Mouse (Mus musculus) Muller cell, postnatal 12 days (primary cell): Measurements from ENCODE around the gene Plxnd1.
A peak's percentile ranks its signal among the peaks of the same experiment; 100 is the strongest.

Source experiments
- DNase-seq: peaks from one replicate; pipeline ENCODE4 v3.0.0-alpha.2; 2015; ENCODE audit errors: inconsistent ontology term

Gene Plxnd1

DNA sequence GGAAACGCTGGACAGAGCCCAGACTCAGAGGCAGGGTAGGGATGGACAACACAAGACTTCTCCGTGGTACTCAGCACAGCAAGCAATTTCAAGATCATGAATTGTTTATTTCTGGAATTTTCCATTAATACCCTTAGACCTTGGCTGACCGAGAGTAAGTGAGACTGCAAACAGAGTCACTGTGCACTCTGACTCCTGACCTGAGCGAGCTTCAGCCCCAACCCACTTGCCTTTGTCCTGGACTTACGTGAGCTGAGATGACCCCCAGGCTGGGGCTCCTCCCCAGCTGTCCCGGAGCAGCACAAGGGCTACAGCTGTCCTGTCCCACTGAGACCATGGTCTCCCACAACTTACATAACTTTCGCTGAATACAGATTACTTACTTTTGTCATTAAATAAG, 11.9 kb downstream of the Plxnd1 start:
- no peak for DNase-seq

DNA sequence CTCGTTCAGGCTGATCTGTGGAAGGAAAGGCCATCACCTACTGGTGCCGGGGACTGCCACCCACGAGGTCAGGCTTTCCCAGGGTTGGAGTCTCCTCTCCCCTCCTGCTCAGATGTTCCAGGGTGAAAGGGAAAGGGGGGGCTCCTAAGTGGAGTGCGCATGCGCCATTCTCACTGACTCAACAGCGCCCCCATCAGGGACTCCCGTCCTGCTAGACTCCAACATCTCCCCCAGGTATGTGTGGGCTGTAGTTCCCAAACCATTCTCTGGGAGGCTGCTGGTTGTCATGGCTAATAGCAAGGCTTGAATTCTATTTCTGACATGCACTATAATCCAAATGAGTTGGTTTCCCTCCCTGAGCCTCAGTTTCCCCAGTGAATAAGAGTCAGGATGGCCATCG, 16.2 kb downstream of the Plxnd1 start:
- no peak for DNase-seq

GRCm38 (mm10) chr6:115977810-115978209, 17.0 kb downstream of the Plxnd1 start:
- no peak for DNase-seq

- DNase-seq: peak; percentile 40
Measured at GRCm38 (mm10) chr6:115975606-115976005, 19.2 kb downstream of the Plxnd1 start.

- peak; percentile 89 for DNase-seq
Measured at GRCm38 (mm10) chr6:115973881-115974662, 20.7 kb downstream of the Plxnd1 start.

DNA sequence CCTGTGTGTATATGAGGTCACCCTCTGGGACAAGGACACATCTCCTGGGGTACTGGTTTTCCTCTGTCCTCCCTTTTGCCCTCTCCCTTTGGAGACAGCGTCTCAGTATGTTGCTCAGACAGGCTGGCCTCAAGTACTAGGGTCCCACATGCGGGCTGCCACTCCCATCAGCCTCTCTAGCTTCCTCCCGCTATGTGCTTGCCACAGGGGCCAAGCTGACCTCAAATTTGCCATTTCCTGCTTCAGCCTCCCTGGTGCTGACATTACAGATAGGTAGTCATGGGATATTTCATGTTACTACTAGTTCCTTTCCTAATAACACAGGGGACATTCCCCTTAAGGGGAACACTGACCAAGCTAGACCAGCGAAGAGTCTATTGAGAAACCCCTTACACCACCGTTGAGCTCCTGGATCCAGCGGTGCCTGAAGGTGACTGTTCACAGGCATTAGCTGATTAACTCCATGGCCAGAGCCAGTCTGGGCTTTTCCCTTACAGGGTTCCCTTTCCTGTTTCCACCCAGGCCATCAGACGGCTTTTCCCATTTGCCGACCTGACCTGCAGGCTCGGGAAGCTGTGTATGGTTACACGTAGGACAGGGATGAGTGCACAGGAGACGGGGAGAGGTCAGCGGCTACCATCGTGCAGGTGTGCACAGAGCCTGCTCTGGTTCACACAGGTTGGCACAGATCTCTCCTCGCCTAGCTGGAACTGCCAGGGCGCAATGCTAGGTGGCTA, 21.5 kb downstream of the Plxnd1 start:
- no peak for DNase-seq

DNA sequence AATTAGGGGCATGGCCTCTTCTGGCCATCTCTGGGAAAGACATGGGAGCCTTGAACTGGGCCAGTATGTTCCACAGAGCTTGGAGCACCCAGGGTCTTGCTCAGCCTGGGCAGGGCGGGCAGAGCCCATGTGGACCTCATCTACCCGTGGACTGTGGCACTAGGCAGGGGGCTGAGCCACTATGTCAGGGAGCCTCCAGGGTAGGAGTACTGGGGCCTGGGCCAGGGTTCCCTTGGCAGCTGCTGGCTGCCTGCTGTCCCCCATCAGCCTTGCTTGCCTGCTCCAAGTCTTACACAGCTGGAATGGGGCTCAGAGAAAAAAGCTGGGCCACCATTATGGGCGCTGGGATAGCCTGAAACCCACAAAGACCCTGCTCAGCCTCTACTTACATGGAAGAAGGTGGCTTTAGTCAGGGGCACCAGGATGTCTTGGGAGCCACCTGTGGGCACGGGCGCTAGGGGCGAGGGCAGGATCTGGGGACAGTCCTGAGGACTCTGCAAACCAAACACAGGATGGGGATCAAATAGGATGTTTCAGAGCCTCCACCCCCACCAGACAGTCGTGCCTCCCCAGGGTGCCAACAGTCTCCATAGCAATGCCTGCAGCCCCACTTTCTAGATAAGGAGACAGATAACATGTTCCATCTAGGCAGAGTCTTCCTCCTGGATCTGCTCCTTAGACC, 22.6 kb downstream of the Plxnd1 start:
- no peak for DNase-seq

DNA sequence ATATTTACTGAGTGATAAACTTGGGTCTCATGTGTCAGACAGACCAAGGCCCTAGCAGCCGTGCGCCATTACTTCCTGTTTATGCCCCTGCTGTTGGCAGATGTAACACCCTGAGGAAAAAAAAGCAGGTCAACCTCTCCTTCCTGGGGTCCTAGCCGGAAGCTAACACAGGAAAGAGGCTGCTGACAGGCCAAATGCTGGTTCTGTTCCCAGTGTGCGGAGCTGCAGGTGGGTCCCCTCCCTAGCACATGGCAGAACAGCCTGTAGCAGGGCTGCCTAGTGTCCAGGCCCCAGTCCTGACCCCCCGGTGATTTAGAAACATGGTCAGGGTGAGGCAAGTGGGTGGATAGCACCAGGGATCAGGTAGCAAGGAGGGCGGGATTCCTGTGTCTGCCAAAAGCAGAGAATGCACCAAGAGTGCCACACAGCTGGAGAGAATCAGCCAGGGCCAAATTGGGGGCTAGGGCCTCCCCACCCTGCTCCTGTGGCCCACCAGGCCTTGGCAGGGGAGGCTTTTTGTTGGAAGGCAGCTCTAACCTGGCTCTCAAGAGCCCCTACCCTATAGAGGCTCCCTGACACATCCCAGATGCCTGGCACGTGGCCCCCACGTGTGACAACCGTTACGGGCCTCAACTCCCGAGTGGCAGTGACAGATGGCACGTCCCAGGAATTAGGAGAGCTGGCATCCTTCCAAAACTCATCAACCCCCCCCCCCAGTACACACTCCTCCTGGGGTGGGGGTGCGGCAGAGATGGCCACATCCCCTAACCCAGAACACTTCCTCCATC, 23.3 kb downstream of the Plxnd1 start:
- no peak for DNase-seq

DNA sequence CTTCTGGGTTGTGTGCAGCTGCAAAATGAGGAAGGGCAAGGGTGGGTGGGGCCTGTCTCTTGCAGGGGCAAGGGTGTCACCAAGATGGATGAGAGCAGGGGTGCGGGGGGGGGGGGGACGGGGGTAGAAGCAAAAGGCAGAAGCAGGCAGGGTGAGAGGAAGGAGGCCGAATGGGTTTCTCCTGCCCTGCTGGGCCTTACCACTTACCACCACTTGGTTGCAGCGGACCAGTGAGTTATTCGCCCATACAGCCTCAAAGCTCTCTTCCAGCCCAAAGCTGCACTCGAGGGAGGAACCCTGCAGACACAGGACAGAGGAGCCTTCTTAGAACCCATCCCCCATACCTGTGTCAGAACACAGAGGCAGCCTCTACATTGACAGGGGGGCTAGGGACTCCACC, 24.9 kb downstream of the Plxnd1 start:
- DNase-seq: no peak

DNA sequence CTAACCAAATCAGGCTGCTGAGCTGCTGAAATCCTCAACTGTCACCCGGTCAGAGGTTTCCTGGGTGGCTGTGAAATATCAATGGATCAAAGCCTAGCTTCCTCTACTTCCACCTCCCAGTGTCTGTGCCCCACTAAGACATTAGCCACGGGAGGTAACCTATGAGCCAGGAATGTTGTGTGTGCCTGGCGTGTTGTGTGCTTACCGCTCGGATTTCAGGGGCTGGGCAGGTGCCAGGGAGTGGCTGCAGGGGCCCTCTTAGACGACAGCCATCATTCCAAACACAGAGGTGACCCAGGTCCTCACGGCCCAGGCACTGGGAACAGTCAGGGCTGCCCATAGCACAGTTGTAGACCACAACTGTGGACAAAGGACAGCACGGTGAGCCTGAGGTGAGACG, 25.7 kb downstream of the Plxnd1 start:
- DNase-seq: no peak

DNA sequence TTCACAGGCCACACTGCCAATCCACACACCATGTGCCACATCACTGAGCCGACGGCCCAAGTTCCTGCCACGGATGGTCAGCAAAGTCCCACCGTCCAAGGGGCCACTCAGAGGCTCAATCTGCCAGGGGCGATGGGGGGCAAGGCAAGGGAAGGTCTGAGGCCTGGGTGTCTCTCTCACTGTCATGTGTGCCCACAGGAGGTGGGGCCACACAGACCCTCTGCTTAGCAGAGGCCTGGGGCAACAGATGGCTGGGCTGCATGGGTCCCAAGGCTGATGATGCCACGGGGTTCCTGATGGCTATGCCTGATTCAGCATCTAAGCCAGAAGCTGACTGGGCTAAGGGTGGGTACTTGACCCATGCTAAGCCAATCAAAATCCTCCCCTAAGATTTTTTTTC, 26.1 kb downstream of the Plxnd1 start:
- no peak for DNase-seq

DNA sequence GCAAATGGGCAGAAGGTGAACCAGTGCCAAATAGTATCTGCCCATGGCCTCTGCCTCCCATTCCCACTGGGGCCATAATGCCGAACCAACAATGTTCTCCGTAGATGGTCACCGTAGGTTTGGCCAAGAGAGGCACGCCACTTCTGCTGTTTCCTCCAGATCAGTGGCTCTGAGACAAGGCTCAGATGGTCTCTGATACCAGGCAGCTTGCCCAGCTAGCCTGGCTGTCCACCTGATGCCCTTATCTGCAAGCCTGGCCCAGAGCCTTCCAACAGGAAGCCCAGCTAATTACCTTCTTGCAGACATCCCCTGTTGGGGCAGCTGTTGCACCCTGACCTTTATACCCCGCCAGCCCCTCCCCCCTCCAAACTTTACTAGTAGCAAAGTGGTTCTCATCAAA, 26.7 kb downstream of the Plxnd1 start:
- no peak for DNase-seq

DNA sequence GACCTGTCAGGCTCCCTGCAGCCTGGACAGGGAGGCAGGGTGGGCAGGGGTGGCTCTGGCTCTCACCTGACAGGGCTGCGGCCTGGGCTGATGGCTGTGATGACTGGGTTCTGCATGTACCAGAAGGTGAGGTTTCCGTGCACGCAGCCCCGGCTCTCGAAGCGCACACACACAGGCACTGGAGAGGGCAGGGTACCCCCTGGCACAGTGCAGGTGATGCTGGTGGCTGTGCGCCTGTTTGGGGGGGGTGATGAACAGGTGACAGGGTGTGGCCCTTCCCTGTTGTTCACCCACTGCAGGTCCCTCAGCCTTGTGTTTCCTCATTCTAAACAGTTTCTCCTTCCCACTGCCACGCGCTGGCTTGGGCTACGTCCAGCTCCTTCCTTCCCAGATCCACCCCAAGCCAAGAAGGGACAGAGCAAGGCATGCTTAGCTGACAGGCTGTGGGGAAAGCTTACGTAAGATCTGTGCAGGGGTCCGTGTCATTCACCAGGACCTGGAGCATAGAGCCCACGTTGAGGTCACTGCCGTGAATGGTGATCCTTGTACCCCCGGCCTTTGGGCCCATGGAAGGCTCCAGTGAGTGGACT, 27.4 kb downstream of the Plxnd1 start:
- no peak for DNase-seq

GRCm38 (mm10) chr6:115966227-115966966, 28.4 kb downstream of the Plxnd1 start:
- DNase-seq: no peak

- no peak for DNase-seq
Measured at GRCm38 (mm10) chr6:115963656-115964055, 31.1 kb downstream of the Plxnd1 start.

GRCm38 (mm10) chr6:115962439-115963085, 32.2 kb downstream of the Plxnd1 start:
- no peak for DNase-seq

- DNase-seq: peak; percentile 62
Measured at GRCm38 (mm10) chr6:115961743-115962142, 33.1 kb downstream of the Plxnd1 start.

DNA sequence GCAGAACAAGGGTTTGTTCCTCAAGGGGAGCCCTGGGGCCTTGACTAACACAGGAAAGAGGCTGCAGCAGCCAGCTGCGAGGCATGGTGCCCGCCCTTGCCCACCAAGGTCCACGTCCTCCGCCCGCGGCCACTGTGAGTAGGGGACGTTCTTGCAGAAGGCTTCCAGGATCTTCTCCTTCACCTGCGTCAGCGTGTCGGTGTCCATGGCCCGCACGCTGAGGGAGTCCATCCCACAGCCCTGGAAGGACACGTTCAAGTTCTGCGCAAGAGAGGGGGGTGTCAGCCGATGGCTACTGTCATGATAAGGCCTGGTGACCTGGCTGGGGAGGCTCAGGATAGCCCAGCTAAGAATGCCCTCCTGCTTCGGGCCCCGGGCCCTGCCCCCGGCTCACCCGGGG, 34.5 kb downstream of the Plxnd1 start:
- DNase-seq: no peak

GRCm38 (mm10) chr6:115959151-115959691, 35.6 kb downstream of the Plxnd1 start:
- no peak for DNase-seq

GRCm38 (mm10) chr6:115958445-115958844, 36.4 kb downstream of the Plxnd1 start:
- no peak for DNase-seq
